Mouse (Mus musculus) thymus, postnatal 4 days (tissue): ENCODE results near the gene Bcl2l11.

Source experiments
- DNase-seq: peaks from one replicate; pipeline ENCODE4 v3.0.0; 2021

Bcl2l11 gene

DNA sequence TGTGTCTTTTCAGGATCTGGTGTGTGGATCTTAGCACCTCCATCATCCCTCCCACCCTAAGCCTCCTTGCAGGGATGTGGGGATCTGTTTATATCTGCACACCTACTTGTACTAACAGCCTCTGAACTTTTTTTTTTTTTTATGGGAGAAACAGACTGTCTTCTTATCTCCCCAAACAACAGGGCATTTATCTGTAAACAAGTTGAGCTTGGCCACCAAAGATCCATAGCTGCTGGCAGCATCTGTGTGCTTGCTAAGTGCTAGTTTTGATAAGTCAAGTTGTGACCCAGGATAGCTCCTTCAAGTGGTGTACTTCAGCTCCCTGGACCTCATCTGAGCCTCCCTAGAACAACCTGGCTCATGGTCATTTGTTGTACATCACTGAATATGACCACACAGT is 18.2 kb downstream of the Bcl2l11 start:
- DNase-seq, result no peak

DNA sequence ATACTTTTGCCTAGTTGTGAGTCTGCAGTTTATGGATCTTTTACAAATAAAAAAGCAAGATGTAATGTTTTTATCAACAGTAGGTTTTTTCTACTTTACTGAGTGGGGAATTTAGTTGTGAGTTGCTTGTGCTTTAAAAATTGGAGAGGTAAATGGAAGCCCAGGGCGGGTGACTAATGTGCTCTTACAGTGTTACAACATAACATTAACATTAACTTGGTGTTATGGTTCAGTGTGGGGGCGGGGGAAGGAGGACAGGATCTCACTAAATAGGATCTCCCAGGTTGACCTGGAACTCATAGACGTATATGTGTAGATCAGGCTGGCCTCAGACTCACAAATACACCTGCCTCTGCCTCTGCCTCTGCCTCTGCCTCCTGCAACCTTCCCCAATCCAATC is 19.6 kb downstream of the Bcl2l11 start:
- DNase-seq, result no peak

DNA sequence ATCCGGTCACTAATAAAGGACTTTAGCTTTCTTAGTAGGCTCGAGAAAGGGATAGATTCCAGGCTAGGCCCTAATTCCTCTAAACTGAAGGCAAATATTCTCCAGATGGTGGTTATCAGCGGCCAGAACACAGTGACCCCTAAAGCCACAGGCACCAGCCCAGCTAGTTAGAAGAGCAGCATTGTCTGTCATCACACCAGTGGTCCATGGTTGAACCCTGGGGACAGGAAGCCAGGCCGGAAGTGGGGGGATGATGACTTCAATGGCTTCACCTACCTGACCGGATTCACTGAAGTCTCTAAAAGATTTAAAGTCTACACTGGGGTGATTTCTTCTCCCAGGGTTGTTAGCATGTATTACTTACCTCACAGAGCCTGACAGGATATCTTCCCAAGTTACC is 23.8 kb downstream of the Bcl2l11 start:
- no peak for DNase-seq

DNA sequence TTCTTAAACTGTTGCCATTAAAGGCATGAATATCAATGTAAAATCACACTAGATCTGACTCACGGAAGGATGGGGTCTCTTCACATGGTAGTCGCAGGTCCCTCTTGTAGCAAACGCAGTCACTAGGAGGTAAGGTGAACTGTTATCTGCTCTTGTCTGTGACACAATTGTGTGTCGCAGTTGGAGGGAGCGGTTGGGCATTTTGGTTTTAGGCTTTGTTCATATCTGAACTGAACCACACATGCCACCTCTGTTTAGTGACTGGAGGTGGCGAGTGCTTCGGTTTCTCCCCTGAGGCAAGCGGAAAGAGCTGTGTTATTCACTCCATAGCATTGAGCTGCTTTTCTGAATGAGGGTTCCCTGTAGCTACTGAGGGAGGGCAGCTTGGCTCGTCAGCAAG is 26.4 kb downstream of the Bcl2l11 start:
- DNase-seq, result no peak

DNA sequence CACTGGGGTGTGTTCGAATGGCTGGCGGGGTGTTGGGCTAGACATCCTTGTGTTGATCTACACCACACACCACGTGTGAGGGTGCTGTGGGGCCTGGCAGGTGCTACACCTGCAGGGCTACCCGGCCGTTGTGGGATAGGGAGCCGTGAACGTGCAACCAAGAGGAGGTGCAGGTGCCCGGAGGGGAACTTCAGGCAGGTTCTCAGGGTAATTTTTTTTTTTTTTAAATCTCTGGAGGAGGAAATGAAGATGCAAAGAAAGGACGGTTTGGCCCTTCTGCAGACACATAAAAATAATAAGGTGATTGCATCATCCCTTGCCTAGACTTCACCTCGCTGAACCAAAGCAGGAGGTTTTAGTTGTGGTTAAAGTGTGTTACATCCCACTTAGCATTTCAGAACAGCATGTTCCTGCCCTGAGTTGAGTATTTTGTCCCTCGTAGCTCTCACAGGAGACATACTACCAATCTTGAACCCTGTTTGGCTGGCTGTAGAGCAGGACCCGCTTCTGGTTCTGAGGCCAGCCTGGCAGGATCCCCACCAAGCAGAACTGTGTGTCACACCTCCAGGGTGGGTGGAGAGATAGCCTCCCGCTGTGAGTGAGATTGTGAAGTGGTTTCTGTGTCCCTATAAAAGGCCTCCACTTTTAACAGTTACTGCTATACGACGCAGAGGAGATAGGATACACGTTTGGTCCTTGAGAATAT is 27.2 kb downstream of the Bcl2l11 start:
- DNase-seq, result peak; percentile 76

DNA sequence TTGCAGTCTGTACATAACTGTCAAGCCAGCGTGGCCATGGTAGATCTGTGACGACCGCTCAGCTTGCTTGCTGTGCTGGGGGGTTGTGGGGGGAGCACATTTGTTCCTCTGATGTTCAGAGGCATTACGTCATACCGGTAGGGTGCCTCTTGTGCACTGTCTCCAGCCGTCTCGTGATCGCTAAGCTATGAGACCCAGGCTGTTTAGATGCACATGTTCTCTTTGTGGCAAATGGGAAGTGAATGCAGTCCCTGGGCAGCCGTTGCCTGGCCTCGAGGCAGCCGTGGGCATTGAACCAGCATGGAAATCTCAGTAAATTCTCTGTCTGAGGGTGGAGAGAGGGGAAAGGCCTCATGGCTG is 27.7 kb downstream of the Bcl2l11 start:
- DNase-seq, result peak; percentile 61

DNA sequence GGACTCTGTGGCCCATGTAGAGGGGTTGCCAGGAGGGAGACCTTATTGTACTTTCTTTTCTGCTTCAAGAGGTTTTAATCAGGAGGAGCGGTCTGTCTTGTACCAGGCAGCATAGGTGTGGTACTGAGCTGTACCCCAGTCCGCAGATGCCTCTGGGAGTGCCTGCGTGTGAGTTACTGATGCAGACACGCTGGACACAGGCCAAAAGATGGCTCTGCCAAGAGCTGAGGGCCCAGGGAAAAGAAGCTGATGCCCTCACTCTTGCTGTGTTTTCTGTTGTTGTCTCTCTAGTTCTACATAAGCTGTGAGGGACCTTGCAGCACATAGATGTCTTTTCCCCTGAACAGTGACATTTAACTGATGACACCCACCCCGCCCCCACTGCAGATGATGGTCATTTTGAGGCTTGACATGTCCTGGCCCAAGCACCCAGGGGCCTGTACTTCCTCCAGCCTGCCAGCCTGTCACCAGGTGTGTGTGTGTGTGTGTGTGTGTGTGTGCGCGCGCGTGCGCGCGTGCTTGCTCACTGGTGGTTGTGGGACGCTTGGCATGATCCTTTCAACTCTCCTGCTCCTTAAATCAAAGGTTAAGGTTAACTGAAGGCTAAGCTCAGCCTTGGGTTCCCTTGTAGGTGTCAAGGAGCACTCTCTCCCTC is 29.7 kb downstream of the Bcl2l11 start:
- peak; percentile 51 for DNase-seq

DNA sequence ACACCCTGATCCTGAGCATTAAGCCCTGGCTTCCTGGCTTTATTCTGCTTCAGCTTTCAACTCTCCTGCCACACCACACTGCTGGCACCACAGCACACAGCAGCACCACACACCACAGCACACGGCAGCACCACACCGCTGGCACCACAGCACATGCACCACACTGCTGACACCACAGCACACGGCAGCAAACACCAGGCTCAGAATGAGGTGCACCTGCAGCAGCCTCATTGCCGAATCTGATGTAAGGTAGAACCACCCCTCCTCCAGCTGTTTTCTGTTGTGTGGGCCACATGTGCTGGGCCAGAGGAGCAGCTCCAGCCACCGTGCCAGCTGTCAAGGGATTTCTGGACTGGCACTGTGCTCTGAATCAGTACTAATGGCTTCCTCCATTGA is 30.2 kb downstream of the Bcl2l11 start:
- DNase-seq, result peak; percentile 52

DNA sequence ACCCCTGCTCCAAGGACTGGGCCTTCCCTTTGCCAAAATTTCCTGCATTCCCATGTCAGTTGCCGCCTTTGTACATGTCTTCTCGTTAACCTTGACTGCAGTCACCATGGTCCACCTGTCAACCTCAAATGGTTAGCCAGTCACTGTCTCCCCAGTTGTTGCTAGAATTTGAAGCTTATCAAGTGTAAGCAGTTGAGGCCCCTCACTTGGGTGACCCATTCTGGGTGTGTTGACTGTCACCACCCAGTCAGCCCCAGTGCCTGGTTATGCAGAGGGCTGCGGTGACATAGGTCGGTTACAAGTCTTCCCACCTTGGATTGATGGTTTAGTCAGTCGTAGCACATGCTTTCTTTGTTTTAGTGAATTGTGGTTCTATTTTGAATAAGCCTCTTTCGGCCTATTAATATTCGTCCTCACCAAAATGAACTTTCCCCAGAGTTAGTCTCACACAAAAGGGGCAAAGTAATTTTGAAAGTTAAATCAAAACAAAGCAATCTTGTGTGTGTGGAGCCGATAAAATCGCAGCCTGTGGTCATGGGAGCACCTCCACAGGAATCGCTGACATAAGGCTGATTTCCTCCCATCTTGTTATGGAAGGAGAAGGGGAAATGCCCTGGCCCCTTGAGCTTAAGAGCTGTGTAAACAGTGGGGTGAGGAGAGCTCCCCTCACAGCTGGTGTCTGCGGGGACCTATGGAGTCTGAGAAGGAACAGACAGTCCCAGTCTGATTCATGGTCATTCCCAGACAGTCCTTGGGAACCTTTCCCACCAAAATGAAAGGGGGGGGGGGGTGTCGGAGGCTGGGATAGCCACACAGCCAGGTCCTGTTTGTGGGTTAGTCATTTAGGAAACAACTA is 30.9 kb downstream of the Bcl2l11 start:
- DNase-seq, result no peak

DNA sequence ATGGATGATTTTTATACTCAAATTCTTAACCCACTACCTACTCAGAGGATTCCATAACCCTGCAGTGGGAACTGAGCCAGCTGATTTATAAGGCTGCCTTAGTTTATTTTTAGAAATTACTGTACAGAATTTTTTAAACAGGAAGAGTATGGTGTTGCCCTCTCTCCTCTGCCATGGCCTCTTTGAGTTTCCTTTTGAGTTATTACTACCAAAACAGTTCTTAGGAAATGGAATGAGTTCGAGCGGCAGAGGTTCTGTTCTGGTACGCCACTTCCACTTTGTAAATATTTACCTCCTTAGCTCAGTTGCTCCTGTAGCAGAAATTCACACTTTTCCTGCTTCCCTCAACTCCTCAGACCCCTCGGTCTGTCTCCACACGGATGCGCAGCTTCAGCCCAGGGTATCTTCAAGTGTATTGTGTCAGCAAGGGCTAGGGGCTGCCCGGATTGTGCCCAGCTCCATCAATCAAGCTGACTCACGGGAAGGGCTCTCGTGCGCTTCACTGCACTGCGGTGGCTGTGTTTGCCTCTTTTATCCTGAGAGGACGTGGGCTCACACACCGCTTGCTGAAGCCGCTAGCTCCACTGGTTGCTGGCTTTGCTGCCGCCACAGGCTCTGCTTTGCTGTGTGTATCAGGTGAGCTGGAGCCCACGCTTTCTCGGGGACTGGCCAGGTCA is 33.0 kb downstream of the Bcl2l11 start:
- peak; percentile 57 for DNase-seq

DNA sequence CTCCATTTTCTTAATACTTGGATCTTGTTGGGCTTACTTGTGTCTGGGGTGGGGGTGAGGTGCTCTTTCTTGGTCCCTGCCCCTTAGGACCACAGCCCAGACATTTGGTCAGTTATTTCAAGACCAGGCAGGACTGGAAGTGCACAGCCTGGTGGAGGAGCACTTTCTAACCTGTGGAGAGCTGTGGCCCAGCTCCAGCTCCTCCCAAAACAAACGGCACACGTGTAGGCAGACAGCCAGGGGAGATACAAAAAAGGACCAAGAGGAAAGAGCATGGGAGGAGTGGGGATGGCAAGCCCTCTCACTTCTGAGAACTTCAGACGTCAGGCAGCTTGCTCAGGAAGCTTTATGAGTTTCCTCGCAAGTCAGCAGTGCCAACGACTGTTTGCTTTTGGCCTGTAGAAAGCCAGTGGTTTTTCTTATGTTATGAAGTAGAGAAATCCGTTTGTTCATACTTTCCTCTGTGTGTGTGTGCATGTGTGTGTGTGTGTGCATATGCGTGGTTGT is 33.8 kb downstream of the Bcl2l11 start:
- DNase-seq, result no peak

DNA sequence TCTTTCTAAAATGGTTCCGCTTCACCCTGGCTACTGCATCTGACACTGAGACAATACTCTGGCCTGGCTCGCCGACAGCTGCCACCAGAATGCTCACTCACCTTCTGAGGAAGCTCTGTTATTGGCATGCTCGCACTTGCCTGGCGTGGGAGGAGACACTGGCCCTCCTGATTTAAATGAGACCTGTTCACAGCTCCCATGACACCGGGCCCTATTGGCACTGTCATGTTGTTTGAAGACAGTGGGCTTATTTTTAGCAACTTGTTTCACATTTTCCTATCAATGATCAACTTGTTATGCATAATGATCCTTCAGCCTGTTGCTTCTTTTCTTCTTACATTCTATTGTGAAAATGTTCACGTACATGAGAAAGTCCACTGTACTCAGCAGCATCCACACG is 37.3 kb downstream of the Bcl2l11 start:
- no peak for DNase-seq

DNA sequence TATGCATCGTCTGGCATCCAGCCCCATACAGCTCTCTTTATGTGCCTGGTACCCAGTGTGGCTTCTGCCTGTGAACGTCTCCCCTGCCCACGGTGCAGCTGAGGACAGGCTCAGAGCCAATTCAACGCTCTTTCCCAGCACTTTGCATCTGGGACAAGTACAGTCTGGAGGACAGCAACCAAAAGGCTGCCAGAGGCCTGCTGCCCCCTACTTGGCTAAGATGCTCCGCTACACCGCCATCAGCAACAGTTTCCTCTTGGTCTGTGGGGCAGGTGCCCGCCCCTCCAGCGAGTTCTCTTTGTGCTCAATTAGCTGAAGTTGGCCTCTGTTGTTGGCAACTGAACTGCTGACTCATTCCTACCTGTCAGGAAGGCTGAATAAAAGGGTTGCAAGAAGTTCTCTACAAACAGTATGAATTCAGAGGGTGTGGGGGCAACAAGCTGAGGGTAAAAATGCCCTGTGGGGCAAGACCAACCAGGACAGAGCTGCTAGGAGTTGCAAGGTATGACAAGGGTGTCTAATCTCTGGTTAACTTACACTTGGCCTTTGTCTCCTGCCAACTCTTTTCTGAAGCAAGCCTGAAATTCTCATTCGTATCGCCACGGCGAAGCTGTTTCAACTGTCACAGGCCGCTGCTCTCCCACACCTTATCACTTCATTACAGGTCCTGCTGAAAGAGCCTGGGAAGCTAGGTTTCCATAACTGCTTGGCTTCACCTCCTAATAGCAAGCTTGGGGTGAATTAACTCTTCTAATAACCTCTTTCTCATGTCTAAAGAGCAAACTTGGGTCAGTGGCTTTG is 41.0 kb downstream of the Bcl2l11 start:
- DNase-seq, result no peak

DNA sequence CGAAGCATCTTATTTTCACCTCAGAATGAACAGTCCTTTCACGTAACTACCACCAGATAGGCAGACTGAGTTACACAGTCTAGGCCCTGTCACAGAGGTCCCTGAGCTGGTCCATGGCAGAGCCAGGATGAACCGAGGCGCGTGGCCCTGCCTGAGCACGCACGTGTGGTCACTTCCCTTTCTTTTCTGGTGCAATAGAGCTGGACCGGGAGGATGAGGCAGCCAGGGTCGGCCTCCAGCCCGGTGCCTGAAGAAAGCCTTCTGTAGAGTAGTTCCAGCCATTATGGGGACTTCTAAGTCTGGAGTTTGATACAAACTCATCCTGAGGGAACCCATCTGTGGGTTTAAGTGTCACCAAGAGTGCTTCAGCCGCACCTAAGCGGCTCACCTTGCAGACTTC is 42.1 kb downstream of the Bcl2l11 start:
- no peak for DNase-seq

DNA sequence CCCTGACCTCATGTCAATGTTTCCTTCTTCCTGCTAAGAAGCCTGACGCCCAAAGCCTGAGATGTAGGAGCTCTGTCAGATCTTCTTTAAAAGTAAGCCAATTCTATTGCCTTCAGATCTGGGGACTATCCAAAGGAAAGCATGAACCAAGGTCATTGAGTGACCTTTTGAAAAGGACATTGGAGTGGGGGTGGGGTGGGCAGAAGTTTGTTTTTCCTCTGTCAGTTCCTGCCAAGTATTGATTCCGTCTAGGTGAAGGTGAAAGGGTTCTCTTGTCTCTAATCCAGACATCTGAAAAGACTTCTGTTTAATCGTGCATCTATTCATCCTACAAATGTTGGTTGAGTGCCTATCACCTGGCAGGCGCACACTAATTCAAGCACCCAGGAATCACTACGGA is 43.6 kb downstream of the Bcl2l11 start:
- no peak for DNase-seq

DNA sequence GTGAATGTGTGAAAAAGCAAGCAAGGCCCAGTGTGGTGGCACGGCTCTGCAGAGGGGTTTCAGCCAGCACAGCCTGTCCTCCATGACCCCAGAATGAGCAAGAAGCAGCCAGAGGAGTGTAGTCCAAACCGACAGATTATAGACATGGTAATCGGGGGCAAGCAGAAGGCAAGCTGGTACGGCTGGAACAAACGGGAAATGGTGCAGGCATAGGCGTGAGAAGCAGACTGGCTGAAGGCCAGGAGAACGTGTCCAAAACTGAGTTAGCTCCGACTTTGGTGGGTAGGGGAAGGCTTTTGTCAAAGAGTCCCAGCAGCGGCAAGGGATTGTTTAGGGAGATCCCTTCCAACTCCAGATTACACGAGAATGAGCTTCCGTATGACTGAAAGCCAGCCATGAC is 44.1 kb downstream of the Bcl2l11 start:
- no peak for DNase-seq

DNA sequence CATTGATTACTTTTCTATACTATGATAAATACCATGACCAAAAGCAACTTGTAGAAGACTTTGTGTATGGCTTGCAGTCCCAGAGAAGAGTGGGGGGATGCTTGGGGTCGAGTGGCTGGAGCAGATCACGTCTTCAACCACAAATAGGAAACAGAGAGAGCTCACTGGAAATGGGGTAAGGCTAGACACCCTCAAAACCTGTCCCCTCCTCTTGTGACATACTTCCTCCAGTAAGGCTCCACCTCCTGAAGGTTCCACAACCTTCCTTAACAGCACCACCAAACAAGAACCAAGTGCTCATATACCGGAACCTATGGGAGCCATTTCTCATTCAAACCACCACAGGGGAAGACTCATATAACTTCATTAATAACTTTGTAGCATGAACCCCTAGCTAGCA is 44.8 kb downstream of the Bcl2l11 start:
- DNase-seq, result no peak

DNA sequence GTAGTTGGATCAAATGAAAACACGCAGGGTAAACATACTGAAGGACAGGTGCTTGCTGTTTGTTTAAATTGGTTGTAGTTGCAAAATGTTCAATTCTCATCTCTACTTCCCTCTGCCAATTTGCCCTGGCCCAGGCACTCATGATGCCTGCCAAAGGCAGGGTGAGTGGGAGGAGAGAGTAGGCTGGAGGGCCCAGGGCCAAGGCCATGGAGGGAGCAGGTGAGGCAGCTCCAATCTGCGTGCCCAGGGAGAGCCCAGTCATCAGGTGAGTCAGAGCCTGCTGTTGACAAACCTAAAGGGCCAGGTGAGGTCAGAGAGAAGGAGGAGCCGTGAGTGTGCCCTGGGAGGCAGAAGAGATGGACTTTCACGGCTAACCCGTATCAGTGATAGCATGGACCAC is 46.4 kb downstream of the Bcl2l11 start:
- DNase-seq, result no peak

DNA sequence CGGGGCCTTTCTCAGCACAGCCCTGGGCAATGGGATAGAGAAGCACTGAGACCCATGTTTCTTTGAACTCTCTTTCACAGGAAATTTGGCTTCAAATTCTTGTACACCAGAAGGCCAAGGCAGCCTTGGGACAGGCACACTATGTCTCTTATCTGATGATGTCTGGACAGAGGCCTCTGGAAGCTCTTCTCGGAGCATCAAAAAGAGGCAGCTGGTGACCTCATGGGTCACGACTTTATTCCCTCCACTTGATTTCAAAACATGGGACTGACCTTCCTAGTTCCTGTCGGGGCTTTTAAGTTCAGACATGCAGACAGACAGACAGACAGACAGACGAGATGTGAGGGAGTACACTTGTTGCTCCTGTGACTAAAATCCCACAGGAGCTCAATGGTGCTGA is 48.3 kb downstream of the Bcl2l11 start:
- DNase-seq, result no peak

DNA sequence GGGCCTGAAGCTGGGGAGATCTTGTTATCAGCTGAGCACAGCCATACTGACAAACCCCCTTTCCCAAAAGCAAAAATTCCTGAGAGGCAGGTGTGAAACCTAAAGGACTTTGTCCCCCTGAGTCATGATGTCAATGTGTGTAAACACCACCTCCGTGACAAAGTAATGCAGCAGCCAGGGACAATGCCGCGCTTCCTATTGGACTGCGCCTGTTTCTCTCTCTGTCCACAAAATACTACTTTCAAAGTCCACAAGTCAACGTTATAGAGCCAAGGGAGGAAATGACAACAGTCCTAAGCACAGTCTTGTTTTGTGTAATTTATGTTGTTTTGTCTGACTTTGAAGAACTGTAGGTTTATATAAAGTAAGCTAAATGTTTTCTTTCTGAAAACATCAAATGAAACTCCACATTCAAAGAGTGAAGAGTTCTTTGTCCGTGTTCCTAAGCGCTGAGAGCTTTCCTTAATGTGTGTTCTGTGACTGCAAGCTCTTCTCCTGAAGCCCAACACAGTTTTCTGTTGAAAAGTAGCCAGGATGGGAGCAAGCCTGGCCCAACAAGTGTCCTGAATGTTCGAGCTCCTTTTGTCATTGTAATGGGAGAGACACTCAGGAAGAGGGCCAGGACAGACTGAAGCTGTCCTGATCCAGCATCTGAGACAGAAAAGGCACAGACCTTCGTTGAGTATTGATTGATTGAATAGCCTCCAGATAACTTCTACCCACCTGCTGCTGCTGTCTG is 48.9 kb downstream of the Bcl2l11 start:
- DNase-seq, result no peak

DNA sequence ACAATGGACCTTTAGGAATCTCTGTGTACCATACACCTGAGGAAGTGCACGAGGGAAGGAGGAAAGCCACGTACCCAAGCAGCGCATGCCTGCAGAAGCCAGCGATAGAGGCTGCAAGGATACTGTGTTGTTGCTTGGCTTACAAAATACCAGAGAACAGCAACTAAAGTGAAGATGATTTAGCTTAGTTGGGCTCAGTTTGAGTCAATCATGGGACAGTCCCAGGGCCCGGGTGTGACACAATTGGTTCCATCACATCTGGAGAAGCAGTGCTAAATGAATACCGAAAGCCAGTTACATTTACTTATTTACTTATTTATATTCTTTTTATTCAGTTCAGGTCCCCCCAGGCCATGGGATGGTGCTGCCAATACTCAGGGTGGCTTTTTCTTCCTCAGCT is 49.8 kb downstream of the Bcl2l11 start:
- DNase-seq, result no peak
